Mouse (Mus musculus): ENCODE data around the gene Chrm3.
"Not testable (repeated sequence)": the region's sequence is repeated elsewhere in the genome, so short reads cannot be mapped to it uniquely, and the experiment has no call there.

Gene Chrm3

GRCm38 (mm10) chr13:10360777-10361176 is at the start of gene Chrm3:
Gene Chrm3 (minus strand): TSS chr13:10360847.
- peak; percentile 31 for DNase-seq (ENCODE audit: low spot score)

- DNase-seq (ENCODE audit: low spot score), result no peak
Observed at GRCm38 (mm10) chr13:10394364-10394763, 33.7 kb upstream of the Chrm3 start.

GRCm38 (mm10) chr13:10375487-10375886 is 14.8 kb upstream of the Chrm3 start:
- not testable (repeated sequence) for DNase-seq (ENCODE audit: low spot score)

- peak; percentile 15 for DNase-seq (ENCODE audit: low spot score)
Observed at GRCm38 (mm10) chr13:10360199-10360694, 400 bp downstream of the Chrm3 start.

- peak; percentile 3 for DNase-seq (ENCODE audit: low spot score)
Observed at GRCm38 (mm10) chr13:10359516-10360198, 990 bp downstream of the Chrm3 start.

- no peak for DNase-seq (ENCODE audit: low spot score)
Observed at GRCm38 (mm10) chr13:10355796-10356195, 4.9 kb downstream of the Chrm3 start.

- DNase-seq (ENCODE audit: low spot score), result no peak
Observed at GRCm38 (mm10) chr13:10354885-10355575, 5.6 kb downstream of the Chrm3 start.

- no peak for DNase-seq (ENCODE audit: low spot score)
Observed at GRCm38 (mm10) chr13:10352141-10352540, 8.5 kb downstream of the Chrm3 start.

- DNase-seq (ENCODE audit: low spot score), result no peak
Observed at GRCm38 (mm10) chr13:10344362-10344761, 16.3 kb downstream of the Chrm3 start.

- DNase-seq (ENCODE audit: low spot score), result no peak
Observed at GRCm38 (mm10) chr13:10335558-10335957, 25.1 kb downstream of the Chrm3 start.

- DNase-seq (ENCODE audit: low spot score), result no peak
Observed at GRCm38 (mm10) chr13:10332762-10333161, 27.9 kb downstream of the Chrm3 start.

- DNase-seq (ENCODE audit: low spot score), result no peak
Observed at GRCm38 (mm10) chr13:10309811-10310210, 50.8 kb downstream of the Chrm3 start.

- DNase-seq (ENCODE audit: low spot score), result no peak
Observed at GRCm38 (mm10) chr13:10295160-10295559, 65.5 kb downstream of the Chrm3 start.

- DNase-seq (ENCODE audit: low spot score), result no peak
Observed at GRCm38 (mm10) chr13:10284331-10284730, 76.3 kb downstream of the Chrm3 start.

GRCm38 (mm10) chr13:10274907-10275306 is 85.7 kb downstream of the Chrm3 start:
- no peak for DNase-seq (ENCODE audit: low spot score)

GRCm38 (mm10) chr13:10263784-10264183 is 96.9 kb downstream of the Chrm3 start:
- no peak for DNase-seq (ENCODE audit: low spot score)

- DNase-seq (ENCODE audit: low spot score), result no peak
Observed at GRCm38 (mm10) chr13:10253049-10253448, 107.6 kb downstream of the Chrm3 start.

GRCm38 (mm10) chr13:10251499-10252179 is 109.0 kb downstream of the Chrm3 start:
- no peak for DNase-seq (ENCODE audit: low spot score)

GRCm38 (mm10) chr13:10244243-10244998 is 116.2 kb downstream of the Chrm3 start:
- DNase-seq (ENCODE audit: low spot score), result no peak

- DNase-seq (ENCODE audit: low spot score), result no peak
Observed at GRCm38 (mm10) chr13:10240238-10240637, 120.4 kb downstream of the Chrm3 start.

GRCm38 (mm10) chr13:10239825-10240224 is 120.8 kb downstream of the Chrm3 start:
- DNase-seq (ENCODE audit: low spot score), result no peak

GRCm38 (mm10) chr13:10237616-10238015 is 123.0 kb downstream of the Chrm3 start:
- no peak for DNase-seq (ENCODE audit: low spot score)

Measured in yolk sac, embryonic 10.5 days (tissue).